Mouse (Mus musculus) heart, adult 2 months (tissue): Measurements from ENCODE around the gene Cyp4f14. TPM values are rescaled to one million over a fixed set of nuclear protein-coding genes. Genes with fewer than 3 reads are reported as not detected.
A peak's percentile ranks its signal among the peaks of the same experiment; 100 is the strongest.

ENCODE experiments used
- DNase-seq, 2 experiments: peaks; one replicate each; pipeline ENCODE4 v3.0.0; 2021
- H3K27ac ChIP-seq: fragments of 200-600 bp; 2 replicates; pipeline ENCODE4 v1.8.1; 2022
- H3K27me3 ChIP-seq: fragments of 200-500 bp; 2 replicates; pipeline ENCODE4 v1.6.1; 2012; ENCODE audit warnings: mild to moderate bottlenecking, low read length, inconsistent platforms, mixed read lengths; ENCODE audit not compliant: control insufficient read depth, insufficient read depth
- H3K36me3 ChIP-seq: fragments of 200-500 bp; 2 replicates; pipeline ENCODE4 v1.6.1; 2012; ENCODE audit warnings: low read length, inconsistent platforms; ENCODE audit not compliant: control insufficient read depth, insufficient read depth
- H3K4me1 ChIP-seq: fragments of 200-500 bp; 2 replicates; pipeline ENCODE4 v1.6.1; 2011; ENCODE audit warnings: low read length; ENCODE audit not compliant: control insufficient read depth, insufficient read depth
- H3K4me3 ChIP-seq: fragments of 200-600 bp; 2 replicates; pipeline ENCODE4 v1.8.1; 2022
- H3K79me2 ChIP-seq: fragments of 200-500 bp; replicated peaks from 2 replicates; pipeline ENCODE4 v1.6.1; 2012; ENCODE audit warnings: mild to moderate bottlenecking, inconsistent platforms, low read length, moderate library complexity, mixed read lengths; ENCODE audit not compliant: control insufficient read depth, insufficient read depth
- H3K9ac ChIP-seq: fragments of 200-500 bp; 2 replicates; pipeline ENCODE4 v1.6.1; 2012; ENCODE audit warnings: low read depth, mild to moderate bottlenecking, control low read depth, inconsistent platforms, low read length, mixed read lengths
- CTCF ChIP-seq: fragments of 200-600 bp; IDR thresholded peaks from 2 replicates; pipeline ENCODE4 v1.8.1; 2022; ENCODE audit warnings: antibody characterized with exemption, mild to moderate bottlenecking, moderate library complexity
- EP300 ChIP-seq: fragments of 200-500 bp; IDR thresholded peaks from 2 replicates; pipeline ENCODE4 v1.6.1; 2011; ENCODE audit warnings: low read depth, low read length, control low read depth; ENCODE audit not compliant: insufficient read depth
- POLR2A ChIP-seq: fragments of 200-500 bp; IDR thresholded peaks from 2 replicates; pipeline ENCODE4 v1.6.1; 2011; ENCODE audit warnings: mild to moderate bottlenecking, low read depth, low read length, control low read depth; ENCODE audit not compliant: insufficient read depth
- WGBS: fragments of 180-500 bp; shearing (Covaris S2); methylation state at CpG from one replicate; pipeline ENCODE4 v1.1.7; 2018; 5-methylcytosine and 5-hydroxymethylcytosine counted together
- intact Hi-C: fragments of 180-260 bp; cut with DNase I; formaldehyde crosslinking; loops from one replicate; pipeline ENCODE4 v1.15.1; 2025
- polyA plus RNA-seq: library from polyadenylated mRNA; depleted of rRNA; stranded (reverse); fragments of >200 nt; gene quantifications from 2 replicates; pipeline ENCODE4 v1.2.3, GENCODE M21; 2012
- total RNA-seq, 2 experiments: library from RNA; stranded (reverse); gene quantifications; 2 replicates each; pipeline ENCODE4 v1.2.3; 2021

Cyp4f14 gene
- total and polyA plus RNA-seq, 3 experiments, result 0.16 to 0.25 TPM; not detected in 1

- Histone ChIP-seq H3K27me3 (no peaks in the 10 kb centered on the region), H3K9ac (peak within 1 kb of the TSS; percentile 92), H3K36me3 (no peaks in the 10 kb centered on the region; the same call in 1 of the 2 replicates), H3K4me1 (peaks cover 8% of the 10 kb centered on the region), H3K79me2 (peaks cover 4% of the 10 kb centered on the region), H3K4me3 (peak within 1 kb of the TSS; percentile 75), H3K27ac (peak within 1 kb of the TSS; percentile 91)
- DNase-seq, result peak; percentile 85 to 90
- intact Hi-C loops, result loop anchor here (1.0 to 2.0 kb wide), 2 partner anchors 55 to 104 kb away; partner anchors contain the start of gene Cyp4f13
- no peak for TF ChIP-seq EP300
- peak; percentile 78 for TF ChIP-seq POLR2A
- TF ChIP-seq CTCF, result peak; percentile 25
- 12% methylated on average over 33 of the region's 33 CpGs for WGBS
Observed at GRCm38 (mm10) chr17:32891239-32892180, 25.6 kb downstream of the Cyp4f14 start, which contains the start of gene Zfp870. Gene Zfp870 (minus strand): TSS chr17:32891642.

DNA sequence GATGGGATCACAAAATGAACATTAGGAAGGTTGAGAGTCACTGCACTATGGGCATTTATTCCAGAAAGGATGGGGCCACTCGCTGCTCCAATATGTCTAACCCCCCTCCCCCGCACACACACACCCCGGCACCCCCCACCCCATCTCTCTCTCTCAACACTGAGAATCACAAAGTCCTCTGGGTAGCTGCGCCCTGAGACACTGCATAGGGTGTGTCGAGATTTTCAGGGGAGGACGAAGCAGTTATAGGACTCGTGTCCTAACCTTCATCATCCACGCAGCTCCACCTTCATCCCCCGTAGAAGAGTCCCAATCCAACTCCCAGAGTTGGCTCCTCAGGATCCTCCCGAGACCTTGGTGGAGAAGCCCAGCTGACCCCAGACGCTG, 26.3 kb downstream of the Cyp4f14 start:
- peak overlapping the region; percentile 75 for H3K4me3 ChIP-seq
- WGBS, result 2% methylated on average over 11 of the region's 11 CpGs
- peaks cover 4% of the 10 kb centered on the region for H3K79me2 ChIP-seq
- H3K4me1 ChIP-seq, result peaks cover 8% of the 10 kb centered on the region
- intact Hi-C loops, result loop anchor here (1.0 to 2.0 kb wide), 2 partner anchors 56 to 104 kb away; partner anchors contain the start of gene Cyp4f13
- H3K27me3 ChIP-seq, result no peaks in the 10 kb centered on the region
- no peak for DNase-seq
- no peak for TF ChIP-seq POLR2A
- TF ChIP-seq CTCF, result no peak
- TF ChIP-seq EP300, result no peak
- H3K27ac ChIP-seq, result peak overlapping the region; percentile 91
- H3K9ac ChIP-seq, result peak overlapping the region; percentile 92
- no peaks in the 10 kb centered on the region; the same call in 1 of the 2 replicates for H3K36me3 ChIP-seq

DNA sequence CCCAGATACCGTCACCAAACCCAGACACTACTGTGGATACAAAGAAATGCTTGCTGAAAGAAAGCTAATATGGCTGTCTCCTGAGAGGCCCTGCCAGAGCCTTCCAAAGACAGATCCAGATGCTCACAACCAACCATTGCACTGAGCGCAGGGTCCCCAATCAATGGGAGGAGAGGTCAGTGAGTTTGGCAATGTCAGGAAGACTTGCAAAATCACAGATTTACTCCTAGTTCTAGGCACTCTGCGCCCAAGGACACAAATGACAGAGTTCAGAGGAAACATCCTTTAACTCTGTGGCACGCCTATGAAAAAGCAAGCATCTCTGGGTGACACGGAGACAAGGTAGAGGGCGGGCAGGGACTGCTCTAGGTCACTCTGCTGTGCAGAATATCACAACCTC, 27.5 kb downstream of the Cyp4f14 start:
- Histone ChIP-seq H3K4me3 (no peak overlapping the region), H3K79me2 (peaks cover 4% of the 10 kb centered on the region), H3K9ac (no peak overlapping the region), H3K27ac (no peak overlapping the region), H3K36me3 (no peaks in the 10 kb centered on the region; the same call in 1 of the 2 replicates), H3K4me1 (peaks cover 8% of the 10 kb centered on the region), H3K27me3 (no peaks in the 10 kb centered on the region)
- intact Hi-C loops, result loop anchor here (2.0 kb wide), 1 partner anchor 57 kb away; the partner anchor contains the start of gene Cyp4f13
- WGBS, result 94% methylated on average over 6 of the region's 6 CpGs
- TF ChIP-seq POLR2A, result no peak
- TF ChIP-seq CTCF, result no peak
- TF ChIP-seq EP300, result no peak
- DNase-seq, result no peak

- no peak overlapping the region for H3K27ac ChIP-seq
- WGBS, result 86% methylated on average over 14 of the region's 14 CpGs
Observed at GRCm38 (mm10) chr17:32880320-32881218, 36.6 kb downstream of the Cyp4f14 start.

GRCm38 (mm10) chr17:32878773-32879172, 38.4 kb downstream of the Cyp4f14 start:
- 91% methylated on average over 11 of the region's 11 CpGs for WGBS
- no peak overlapping the region for H3K27ac ChIP-seq
- no peaks in the 10 kb centered on the region; the same call in 1 of the 2 replicates for H3K36me3 ChIP-seq
- DNase-seq, result no peak
- no peak overlapping the region for H3K4me3 ChIP-seq
- H3K27me3 ChIP-seq, result no peaks in the 10 kb centered on the region
- TF ChIP-seq POLR2A (no peak), CTCF (no peak), EP300 (no peak)
- H3K9ac ChIP-seq, result no peak overlapping the region
- intact Hi-C loops, result no loop called here
- no peaks in the 10 kb centered on the region for H3K79me2 ChIP-seq
- no peaks in the 10 kb centered on the region for H3K4me1 ChIP-seq

More at GRCm38 (mm10) chr17:32880320-32881218, 36.6 kb downstream of the Cyp4f14 start:
- Histone ChIP-seq H3K36me3 (no peaks in the 10 kb centered on the region; the same call in 1 of the 2 replicates), H3K79me2 (no peaks in the 10 kb centered on the region), H3K4me3 (no peak overlapping the region), H3K4me1 (no peaks in the 10 kb centered on the region), H3K9ac (no peak overlapping the region), H3K27me3 (no peaks in the 10 kb centered on the region)
- TF ChIP-seq POLR2A (no peak), CTCF (no peak), EP300 (no peak)
- intact Hi-C loops, result no loop called here
- no peak for DNase-seq
